Mouse (Mus musculus) testis, adult 2 months (tissue): ENCODE results near the gene Hcls1.

Source experiments
- CTCF ChIP-seq: fragments of 200-500 bp; IDR thresholded peaks from 2 replicates; pipeline ENCODE4 v1.5.1; 2012; ENCODE audit warnings: low read depth, mild to moderate bottlenecking, inconsistent platforms, low read length, moderate library complexity; ENCODE audit not compliant: control insufficient read depth, insufficient read depth, insufficient replicate concordance
- POLR2A ChIP-seq: fragments of 200-500 bp; IDR thresholded peaks from 2 replicates; pipeline ENCODE4 v1.6.1; 2012; ENCODE audit warnings: low read depth, mild to moderate bottlenecking, inconsistent platforms, low read length, moderate library complexity; ENCODE audit not compliant: control insufficient read depth

GRCm38 (mm10) chr16:36928106-36928500 lies 6.7 kb upstream of the Hcls1 start:
- no peak for TF ChIP-seq CTCF
- no peak for TF ChIP-seq POLR2A
